Mouse (Mus musculus): Measurements from ENCODE around the gene Zfp972.
"Not testable (repeated sequence)": the region's sequence is repeated elsewhere in the genome, so short reads cannot be mapped to it uniquely, and the experiment has no call there.

Zfp972 gene

DNA sequence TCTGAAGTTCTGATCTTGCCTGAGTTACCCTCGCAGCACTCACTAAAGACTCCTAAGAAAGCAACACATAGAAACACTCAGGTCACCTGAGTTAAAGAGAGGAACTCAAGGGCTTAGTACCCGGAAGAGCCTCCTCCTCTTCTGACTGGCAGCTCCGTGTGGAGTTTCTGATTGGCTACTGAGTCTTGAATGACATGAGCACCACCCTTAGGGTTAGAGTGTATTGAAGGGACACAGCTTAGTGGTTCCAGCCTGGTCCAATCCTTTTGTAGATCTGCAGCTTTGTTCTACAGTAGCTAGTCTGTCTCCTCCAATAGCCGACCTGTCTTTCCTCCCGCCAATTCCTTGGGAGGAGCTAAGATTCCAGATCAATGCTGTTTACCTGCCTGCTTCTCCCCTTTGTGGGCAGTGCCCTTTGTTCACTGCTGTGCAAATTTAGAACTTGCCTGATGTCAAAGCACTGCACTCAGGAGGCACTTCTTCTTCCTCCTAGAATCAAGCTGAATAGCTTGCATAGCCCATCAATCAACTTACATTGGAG lies at the start of gene Zfp972:
TSS of gene Zfp972 (minus strand) at position 51 of the 541 bp plus-strand sequence.
- not testable (repeated sequence) for DNase-seq (ENCODE audit: low read depth, low spot score)

- DNase-seq (ENCODE audit: low read depth, low spot score): not testable (repeated sequence)
Measured at GRCm38 (mm10) chr2:177974814-177975213, 49.4 kb upstream of the Zfp972 start.

GRCm38 (mm10) chr2:177957145-177957544 lies 31.7 kb upstream of the Zfp972 start, which contains the start of gene Gm14326:
Gm14326 (minus strand) TSS chr2:177957297.
- DNase-seq (ENCODE audit: low read depth, low spot score): not testable (repeated sequence)

DNA sequence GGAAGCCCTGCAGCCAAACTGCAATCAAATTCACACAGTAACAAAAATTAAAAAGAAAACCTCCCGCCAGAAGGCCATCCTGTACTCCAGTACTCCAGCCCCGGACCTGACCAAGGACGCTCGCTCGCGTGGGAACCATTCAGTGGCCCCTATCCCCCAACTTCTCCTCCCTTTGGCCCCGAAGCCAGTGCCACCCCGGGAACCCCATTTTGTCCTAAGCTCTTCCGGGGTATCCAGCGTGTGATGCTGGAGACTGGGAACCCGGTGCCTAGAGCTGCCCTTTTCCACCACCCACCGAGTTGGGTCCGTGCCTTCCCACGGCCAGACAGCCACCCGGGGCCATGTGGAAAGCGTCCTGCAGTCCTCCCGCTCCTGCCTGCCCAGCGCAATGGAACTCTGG lies 31.3 kb upstream of the Zfp972 start:
- DNase-seq (ENCODE audit: low read depth, low spot score): not testable (repeated sequence)

DNA sequence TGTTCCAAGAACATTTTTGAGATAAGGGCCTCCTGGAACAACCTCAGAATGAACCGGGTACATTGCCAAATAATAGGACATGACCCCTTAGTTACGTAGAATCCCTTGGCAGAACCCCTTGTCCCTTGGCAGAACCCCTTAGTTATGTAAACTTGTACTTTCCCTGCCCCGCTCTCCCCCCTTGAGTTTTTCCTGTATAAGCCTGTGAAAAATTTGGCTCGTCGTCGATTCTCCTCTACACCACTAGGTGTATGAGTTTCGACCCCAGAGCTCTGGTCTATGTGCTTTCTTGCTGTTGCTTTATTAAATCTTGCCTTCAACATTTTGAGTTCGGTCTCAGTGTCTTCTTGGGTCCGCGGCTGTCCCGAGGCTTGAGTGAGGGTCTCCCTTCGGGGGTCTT lies 22.1 kb downstream of the Zfp972 start:
- DNase-seq (ENCODE audit: low read depth, low spot score): not testable (repeated sequence)

DNA sequence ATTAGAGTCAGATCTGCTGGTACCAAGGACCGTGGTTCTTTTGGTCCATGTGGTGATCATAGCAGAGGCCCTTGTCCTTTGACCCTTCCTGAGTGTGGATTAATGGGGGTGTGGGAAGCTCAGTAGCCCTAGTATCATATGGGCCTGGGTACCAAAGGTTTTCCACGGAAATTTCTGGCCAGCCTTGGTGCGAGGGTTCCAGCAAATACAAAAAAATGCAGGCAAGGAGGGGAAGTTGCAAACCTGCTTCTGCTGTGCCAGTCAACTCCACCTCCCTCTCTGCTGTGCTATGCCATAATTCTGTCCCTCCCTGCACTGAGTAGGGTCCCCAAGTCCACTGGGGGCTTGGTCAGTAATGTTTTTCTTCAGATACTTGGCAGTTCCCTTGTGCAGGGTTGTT lies 27.2 kb downstream of the Zfp972 start:
- DNase-seq (ENCODE audit: low read depth, low spot score): not testable (repeated sequence)

- DNase-seq (ENCODE audit: low read depth, low spot score): not testable (repeated sequence)
Measured at GRCm38 (mm10) chr2:177897046-177897578, 28.3 kb downstream of the Zfp972 start, which contains the start of gene Gm14327. Gm14327 (plus strand) TSS chr2:177897096.

GRCm38 (mm10) chr2:177887743-177888142 lies 37.7 kb downstream of the Zfp972 start:
- DNase-seq (ENCODE audit: low read depth, low spot score): not testable (repeated sequence)

DNA sequence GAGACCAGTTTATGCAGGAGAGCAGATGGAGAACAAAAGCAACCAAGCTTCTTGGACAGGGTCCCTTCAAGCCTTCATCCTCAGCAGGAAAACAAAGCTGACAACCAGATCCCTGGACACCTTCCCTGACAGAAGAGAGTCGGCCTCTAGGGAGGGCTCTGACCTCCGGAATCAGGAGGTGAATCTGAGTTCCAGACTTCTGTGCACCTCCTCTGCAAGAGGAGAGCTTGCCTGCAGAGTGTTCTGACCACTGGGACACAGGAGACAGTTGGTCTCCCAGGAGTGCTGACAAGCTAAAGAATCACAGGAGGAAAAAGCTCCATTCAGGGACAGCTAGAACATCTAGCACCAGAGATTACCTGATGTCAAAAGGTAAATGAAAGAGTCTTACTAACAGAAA lies 63.2 kb downstream of the Zfp972 start:
- DNase-seq (ENCODE audit: low read depth, low spot score): not testable (repeated sequence)

Data from c-Kit-negative CD71-positive TER-119-positive erythroid progenitor cells, embryonic 14.5 days (primary cell).